Mouse (Mus musculus) embryonic fibroblast, embryonic 13.5 days (primary cell): ENCODE measurements around the gene Gapvd1.

Experiments
- CTCF ChIP-seq: IDR thresholded peaks from 2 replicates; pipeline ENCODE4 v1.5.1; 2011; ENCODE audit warnings: mild to moderate bottlenecking, control low read depth, low read length, moderate library complexity, borderline replicate concordance; ENCODE audit not compliant: insufficient read depth
- POLR2A ChIP-seq: IDR thresholded peaks from 2 replicates; pipeline ENCODE4 v1.6.1; 2011; ENCODE audit warnings: low read depth, mild to moderate bottlenecking, control low read depth, low read length, moderate library complexity

DNA sequence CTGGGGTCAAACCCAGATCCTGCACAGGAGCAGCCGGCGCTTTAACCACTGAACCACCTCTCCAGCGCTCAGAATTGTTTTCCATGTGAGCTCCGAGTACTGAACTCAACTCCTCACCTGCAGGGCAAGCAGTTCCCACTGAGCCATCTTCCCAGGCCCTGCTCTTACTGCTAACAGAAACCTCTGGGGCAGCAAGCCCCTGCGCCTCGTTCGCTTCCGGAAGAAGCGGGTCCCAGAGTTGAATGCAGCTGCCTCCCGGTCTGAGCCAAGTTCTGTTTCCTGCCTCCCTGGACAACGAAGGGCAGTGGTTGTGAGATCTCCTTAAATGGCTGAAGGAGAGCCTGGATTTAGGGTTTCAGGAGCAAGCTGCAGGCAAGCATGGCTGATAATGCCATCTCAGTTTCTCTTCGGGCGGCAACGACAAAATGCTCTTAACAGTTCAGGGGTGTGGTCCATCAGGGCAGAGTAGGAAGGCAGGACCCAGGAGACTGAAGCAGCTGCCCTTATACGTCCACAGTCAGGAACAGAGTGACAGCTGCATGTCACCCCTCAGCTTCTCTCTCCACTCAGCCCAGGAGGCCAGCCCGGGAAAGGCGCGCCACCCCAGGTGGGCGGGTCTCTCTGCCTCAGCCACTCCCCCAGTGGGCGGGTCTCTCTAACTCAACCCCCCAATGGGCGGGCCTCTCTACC, 109.0 kb downstream of the Gapvd1 start:
- no peak for TF ChIP-seq CTCF
- TF ChIP-seq POLR2A, result peak; percentile 66; the same call in 1 of the 2 replicates
